Mouse (Mus musculus): ENCODE data around the gene Nmb. TPM values are rescaled to one million over a fixed set of nuclear protein-coding genes. Genes with fewer than 3 reads are reported as not detected.

The Nmb gene
- polyA plus RNA-seq, 1 experiment from 2014 or later = 5.9 TPM

DNA sequence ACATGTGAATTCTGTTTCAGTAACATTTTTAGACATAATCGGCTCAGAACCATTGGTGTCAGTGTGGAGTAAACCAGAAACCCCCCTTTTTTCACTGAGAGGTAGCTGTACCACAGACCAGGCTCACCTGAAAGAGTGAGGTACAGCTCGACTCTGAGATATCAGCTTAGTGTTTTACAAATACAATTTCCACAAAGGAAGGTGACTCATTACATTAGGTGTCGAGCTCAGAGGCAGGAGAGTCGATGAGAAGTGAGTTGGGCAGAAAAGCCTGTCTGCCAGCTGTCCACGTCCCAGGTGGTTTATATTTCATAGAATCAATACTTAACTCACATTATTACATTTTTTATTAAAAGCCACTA is 14.8 kb upstream of the Nmb start:
- Histone ChIP-seq H3K27me3 (ENCODE audit: poor library complexity, severe bottlenecking) (no peaks in the 10 kb centered on the region), H3K27ac (no peak overlapping the region), H3K36me3 (replicated peaks) (peaks cover 97% of the 10 kb centered on the region), H3K4me1 (no peaks in the 10 kb centered on the region), H3K9me3 (no peaks in the 10 kb centered on the region), H3K4me3 (no peak overlapping the region)
- 90% methylated on average over 5 of the region's 5 CpGs for WGBS
- no peak for DNase-seq (ENCODE audit: extremely low spot score, low spot score)

DNA sequence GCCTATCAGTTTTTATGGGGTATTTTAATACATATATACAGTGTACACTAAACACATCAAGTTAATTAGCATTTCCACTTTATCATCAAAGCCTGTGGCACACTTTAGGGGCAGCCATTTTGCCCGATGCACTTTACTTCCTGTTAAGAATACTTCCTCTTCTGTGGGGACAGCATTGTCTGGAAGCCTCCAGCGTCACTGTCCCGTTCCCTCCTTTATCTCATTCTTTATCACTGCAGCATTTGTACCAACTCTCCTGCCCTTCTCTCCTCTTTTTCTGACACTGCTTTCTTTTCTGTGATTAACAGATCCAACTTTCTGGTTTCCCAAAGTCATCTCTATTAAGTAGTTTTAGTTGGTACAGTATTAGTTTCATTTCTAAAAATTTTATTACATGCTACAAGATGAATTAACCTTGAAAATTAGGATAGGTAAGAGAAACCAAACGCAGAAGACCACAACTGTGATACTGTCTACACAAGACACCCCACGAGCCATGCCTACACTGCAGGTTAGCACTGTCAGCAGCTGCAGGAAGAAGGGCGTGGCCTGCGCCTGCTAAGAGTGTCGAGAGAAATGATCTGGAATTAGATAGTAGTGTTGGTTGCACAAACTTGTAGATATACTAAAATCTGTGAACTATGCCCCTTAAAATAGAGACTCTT is 14.2 kb upstream of the Nmb start:
- no peak for DNase-seq (ENCODE audit: extremely low spot score, low spot score)
- no peaks in the 10 kb centered on the region for H3K4me1 ChIP-seq
- no peak overlapping the region for H3K4me3 ChIP-seq
- no peaks in the 10 kb centered on the region for H3K9me3 ChIP-seq
- H3K27me3 ChIP-seq (ENCODE audit: poor library complexity, severe bottlenecking) = no peaks in the 10 kb centered on the region
- H3K36me3 ChIP-seq (replicated peaks) = peaks cover 97% of the 10 kb centered on the region
- WGBS = 88% methylated on average over 8 of the region's 8 CpGs
- H3K27ac ChIP-seq = no peak overlapping the region

DNA sequence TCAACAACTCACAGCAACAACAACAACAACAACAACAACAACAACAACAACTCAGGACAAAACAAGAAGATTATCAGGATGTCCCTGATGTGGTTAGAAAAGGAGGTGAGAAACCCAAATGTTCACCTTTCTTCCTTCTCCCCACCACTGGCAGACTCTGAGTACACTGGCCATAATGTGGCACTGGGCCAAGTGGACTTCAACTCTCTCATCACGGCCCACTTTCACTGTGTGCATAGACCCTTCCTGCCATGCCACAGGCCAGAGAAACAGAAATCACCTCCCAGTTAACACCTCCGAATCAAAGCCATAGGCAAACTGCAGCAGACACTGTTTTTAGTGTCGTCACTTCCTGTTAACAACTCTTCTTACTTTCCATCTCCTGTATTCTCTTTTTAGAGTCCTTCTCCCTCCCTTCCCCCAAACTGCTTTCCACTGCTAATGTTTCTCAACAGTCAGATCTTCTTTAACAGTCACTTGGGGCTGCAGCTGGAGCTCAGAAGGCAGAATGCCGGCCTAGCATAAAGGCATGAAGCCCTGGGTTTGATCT is 13.1 kb upstream of the Nmb start:
- Histone ChIP-seq H3K9me3 (no peaks in the 10 kb centered on the region), H3K4me1 (no peaks in the 10 kb centered on the region), H3K27ac (no peak overlapping the region), H3K4me3 (no peak overlapping the region), H3K36me3 (replicated peaks) (peaks cover 99% of the 10 kb centered on the region), H3K27me3 (ENCODE audit: poor library complexity, severe bottlenecking) (no peaks in the 10 kb centered on the region)
- WGBS = 90% methylated on average over 4 of the region's 4 CpGs
- no peak for DNase-seq (ENCODE audit: extremely low spot score, low spot score)

DNA sequence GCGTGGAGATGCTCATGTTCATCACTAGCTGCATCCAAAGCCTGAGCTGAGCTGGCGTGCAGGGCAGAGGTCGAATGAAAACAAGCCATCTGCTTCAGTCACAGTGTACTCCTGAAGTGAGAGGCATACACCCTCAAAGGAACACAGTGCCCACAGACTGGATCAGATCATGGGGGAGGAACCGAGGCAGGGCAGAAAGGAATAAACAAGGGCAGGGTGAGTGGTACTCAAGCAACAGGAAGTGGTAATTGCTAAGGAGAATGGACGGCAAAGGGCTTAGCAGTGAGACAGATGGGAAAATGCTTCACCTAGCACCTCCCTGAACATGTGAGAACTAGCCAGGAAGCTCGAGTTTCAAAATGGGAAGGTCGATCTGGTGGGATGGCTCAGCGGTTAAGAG is 7.6 kb upstream of the Nmb start:
- Histone ChIP-seq H3K4me1 (no peaks in the 10 kb centered on the region), H3K27me3 (ENCODE audit: poor library complexity, severe bottlenecking) (no peaks in the 10 kb centered on the region), H3K4me3 (no peak overlapping the region), H3K27ac (no peak overlapping the region), H3K36me3 (replicated peaks) (peaks cover 98% of the 10 kb centered on the region), H3K9me3 (no peaks in the 10 kb centered on the region)
- WGBS = 93% methylated on average over 8 of the region's 8 CpGs
- no peak for DNase-seq (ENCODE audit: extremely low spot score, low spot score)

DNA sequence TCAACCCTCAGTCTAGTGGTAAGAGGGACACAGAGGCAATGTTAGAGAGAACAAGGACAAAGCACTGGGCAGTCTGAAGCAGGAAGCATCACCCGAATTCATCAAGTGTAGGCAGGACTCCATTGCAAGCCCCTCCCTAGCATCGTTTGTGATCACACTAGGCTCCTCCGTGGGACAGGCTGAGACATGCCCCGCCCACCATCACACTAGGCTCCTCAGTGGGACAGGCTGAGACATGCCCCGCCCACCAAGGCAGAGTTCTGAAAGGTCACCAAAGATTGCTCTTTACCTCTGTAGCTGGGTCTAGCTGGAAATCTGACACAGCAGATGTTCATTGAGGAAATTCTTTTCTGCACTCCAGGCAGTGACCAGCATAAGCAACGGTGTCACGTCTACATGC is 6.2 kb upstream of the Nmb start:
- DNase-seq (ENCODE audit: extremely low spot score, low spot score) = no peak
- no peaks in the 10 kb centered on the region for H3K9me3 ChIP-seq
- no peaks in the 10 kb centered on the region for H3K27me3 ChIP-seq (ENCODE audit: poor library complexity, severe bottlenecking)
- H3K4me3 ChIP-seq = no peak overlapping the region
- H3K4me1 ChIP-seq = no peaks in the 10 kb centered on the region
- 86% methylated on average over 7 of the region's 7 CpGs for WGBS
- H3K27ac ChIP-seq = no peak overlapping the region
- peaks cover 98% of the 10 kb centered on the region for H3K36me3 ChIP-seq (replicated peaks)

DNA sequence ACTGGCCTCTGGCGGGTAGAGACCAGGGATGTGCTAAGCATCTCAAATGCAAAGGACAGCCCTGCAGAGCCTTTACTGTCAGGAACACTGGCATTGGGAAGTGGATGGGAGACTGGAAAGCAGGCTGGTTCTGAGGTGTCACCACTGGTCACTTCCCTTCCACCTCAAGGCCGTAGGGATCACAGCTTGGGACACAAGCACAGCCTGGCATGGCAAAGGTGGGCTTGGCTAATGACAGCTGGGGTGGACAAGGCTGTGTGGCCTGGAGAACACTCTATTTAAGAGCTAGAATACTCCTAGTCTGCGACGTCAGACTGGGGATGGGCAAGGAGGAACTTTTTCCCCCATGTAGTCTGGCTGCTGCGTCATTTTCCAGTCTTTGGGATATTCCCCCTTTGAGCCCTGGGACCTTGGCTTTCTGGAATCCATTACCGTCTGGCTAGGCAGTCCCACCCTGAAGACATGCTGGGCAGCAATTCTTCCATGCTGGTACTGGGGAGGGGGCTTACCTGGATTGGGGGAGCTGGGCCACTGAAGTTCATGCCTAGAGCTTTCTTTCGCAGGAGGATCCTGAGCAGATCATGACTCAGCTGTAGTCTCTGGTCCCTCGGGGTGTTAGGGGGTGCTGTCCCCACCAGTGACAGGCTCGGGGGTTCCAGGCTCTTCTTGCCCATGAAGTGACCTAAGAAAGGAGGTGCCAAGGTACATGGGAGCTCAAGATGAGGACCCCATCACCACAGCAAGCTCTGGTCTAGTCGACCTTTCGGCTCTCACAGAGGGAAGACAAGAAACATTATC is 1.1 kb downstream of the Nmb start:
- H3K27me3 ChIP-seq (ENCODE audit: poor library complexity, severe bottlenecking) = peaks cover 4% of the 10 kb centered on the region
- DNase-seq (ENCODE audit: extremely low spot score, low spot score) = no peak
- peaks cover 35% of the 10 kb centered on the region for H3K4me1 ChIP-seq
- no peak overlapping the region for H3K27ac ChIP-seq
- H3K9me3 ChIP-seq = no peaks in the 10 kb centered on the region
- WGBS = 89% methylated on average over 11 of the region's 11 CpGs
- peak overlapping the region; percentile 62; the same call in 1 of the 2 replicates for H3K4me3 ChIP-seq
- H3K36me3 ChIP-seq (replicated peaks) = peaks cover 44% of the 10 kb centered on the region

DNA sequence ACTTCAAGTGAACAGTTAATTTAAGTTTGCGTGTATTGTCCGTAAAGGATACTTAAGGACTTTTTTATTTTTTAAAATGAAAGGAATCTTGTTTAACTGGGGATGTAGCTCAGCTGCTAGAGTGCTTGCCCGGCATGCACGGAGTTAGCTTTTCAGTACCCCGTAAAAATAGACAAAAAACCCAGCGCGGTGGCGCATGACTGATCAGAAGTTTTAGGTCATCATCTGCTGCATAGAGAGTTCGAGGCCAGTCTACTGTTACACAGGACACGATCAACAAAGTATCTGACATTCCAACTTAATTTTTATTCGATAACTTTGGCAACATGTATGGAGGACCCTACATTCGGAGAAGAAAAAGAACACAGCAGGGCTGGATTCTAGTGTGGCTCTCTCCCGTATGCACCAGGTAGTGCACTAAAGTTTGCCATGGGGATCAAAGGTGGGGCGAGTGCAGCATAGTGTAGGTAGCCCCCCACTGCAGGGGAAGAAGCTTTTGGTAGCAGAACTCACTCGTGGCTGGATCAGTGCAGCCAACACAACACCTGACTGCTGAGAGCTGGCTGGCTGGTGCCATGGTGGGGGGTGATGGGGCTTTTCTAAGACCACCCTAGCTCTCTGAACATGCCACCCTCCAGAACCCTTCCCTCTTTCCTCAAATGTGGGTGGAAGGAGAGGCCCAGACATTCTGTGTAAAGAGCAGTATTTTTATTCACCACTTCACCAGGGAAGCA is 3.2 kb downstream of the Nmb start:
- H3K27ac ChIP-seq = peak overlapping the region; percentile 92

DNA sequence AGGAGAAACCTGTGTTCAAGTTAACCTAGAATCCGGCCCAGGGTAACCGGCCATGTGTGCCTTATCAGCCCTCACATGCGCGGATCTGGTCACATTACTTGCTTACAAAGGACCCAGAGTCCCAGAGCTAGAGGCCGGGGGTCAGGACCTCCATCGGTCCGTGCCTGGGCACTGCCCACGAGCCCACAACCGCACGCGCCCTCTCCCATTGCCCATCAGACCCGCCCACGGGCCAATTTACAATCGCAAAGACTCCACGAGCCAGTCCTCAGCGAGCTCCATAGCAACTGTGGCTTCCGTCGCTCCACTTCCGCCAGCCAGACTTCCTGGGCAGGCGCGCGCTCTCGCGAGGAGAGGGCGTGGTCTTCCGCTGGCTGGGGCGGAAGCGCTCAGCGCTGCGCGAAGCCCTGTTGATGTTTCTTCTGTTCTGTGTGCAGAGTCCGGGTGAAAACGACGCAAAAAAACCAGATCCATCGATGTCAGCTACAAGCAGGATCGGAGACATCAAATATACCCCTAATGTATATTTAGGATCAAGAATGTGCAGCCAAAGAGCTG is 3.9 kb downstream of the Nmb start, which contains the start of gene Wdr73:
TSS of gene Wdr73 (minus strand) at position 326 of the 558 bp plus-strand sequence.
- DNase-seq (ENCODE audit: extremely low spot score, low spot score) = peak; percentile 93
- H3K4me1 ChIP-seq = peaks cover 35% of the 10 kb centered on the region
- peaks cover 44% of the 10 kb centered on the region for H3K36me3 ChIP-seq (replicated peaks)
- peak within 1 kb of the TSS; percentile 92 for H3K27ac ChIP-seq
- H3K4me3 ChIP-seq = peak within 1 kb of the TSS; percentile 88
- H3K27me3 ChIP-seq (ENCODE audit: poor library complexity, severe bottlenecking) = peaks cover 4% of the 10 kb centered on the region
- WGBS = under 1% methylated on average over 36 of the region's 36 CpGs
- H3K9me3 ChIP-seq = no peaks in the 10 kb centered on the region

More for the DNA sequence above, 3.2 kb downstream of the Nmb start:
- Histone ChIP-seq H3K36me3 (replicated peaks) (peaks cover 44% of the 10 kb centered on the region), H3K4me1 (peaks cover 35% of the 10 kb centered on the region), H3K27me3 (ENCODE audit: poor library complexity, severe bottlenecking) (peaks cover 4% of the 10 kb centered on the region), H3K9me3 (no peaks in the 10 kb centered on the region), H3K4me3 (peak overlapping the region; percentile 88)
- no peak for DNase-seq (ENCODE audit: extremely low spot score, low spot score)
- WGBS = 35% methylated on average over 15 of the region's 15 CpGs

DNA sequence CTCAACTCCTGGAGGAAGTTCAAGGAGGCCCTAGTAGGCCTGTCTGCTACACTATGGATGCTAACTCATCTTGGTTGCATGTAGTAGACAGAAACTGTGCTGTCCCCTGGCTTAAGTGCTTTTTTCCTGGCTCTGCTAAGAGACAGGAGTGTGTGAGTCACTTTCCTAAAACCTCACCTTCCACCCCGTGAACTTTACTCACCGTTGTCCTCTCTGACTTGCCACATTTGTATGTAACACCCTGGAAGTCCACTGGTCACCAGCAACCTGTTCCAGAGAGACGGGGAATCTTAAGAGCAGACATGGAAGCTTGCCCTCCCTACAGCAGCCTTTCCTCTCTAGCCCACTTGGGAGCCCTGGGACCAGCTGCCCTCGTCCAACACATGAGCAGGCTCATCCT is 7.2 kb downstream of the Nmb start:
- no peak overlapping the region for H3K27ac ChIP-seq
- peaks cover 21% of the 10 kb centered on the region for H3K4me1 ChIP-seq
- no peaks in the 10 kb centered on the region for H3K27me3 ChIP-seq (ENCODE audit: poor library complexity, severe bottlenecking)
- peaks cover 68% of the 10 kb centered on the region for H3K36me3 ChIP-seq (replicated peaks)
- DNase-seq (ENCODE audit: extremely low spot score, low spot score) = no peak
- 91% methylated on average over 4 of the region's 4 CpGs for WGBS
- H3K4me3 ChIP-seq = no peak overlapping the region
- no peaks in the 10 kb centered on the region for H3K9me3 ChIP-seq

DNA sequence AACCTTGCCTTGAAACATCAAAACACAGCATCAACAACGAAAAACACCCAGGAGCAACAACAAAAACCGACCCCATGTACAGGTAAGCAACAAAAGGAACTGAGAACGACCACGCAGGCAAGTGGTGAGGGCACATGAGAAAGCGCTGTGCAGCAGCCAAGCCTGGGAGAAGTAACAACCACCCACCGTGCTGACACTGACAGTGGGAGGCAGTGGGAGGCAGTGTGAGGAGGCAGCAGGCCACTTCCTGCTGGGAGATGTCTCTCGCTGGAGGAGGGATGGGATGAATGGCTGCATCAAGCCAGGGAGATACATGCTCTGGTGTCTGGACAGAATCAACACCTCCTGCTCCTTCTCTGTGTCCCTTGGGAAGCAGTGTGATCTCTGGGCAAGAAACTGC is 7.7 kb downstream of the Nmb start:
- DNase-seq (ENCODE audit: extremely low spot score, low spot score) = no peak
- H3K27ac ChIP-seq = no peak overlapping the region
- no peak overlapping the region for H3K4me3 ChIP-seq
- WGBS = 93% methylated on average over 7 of the region's 7 CpGs
- peaks cover 74% of the 10 kb centered on the region for H3K36me3 ChIP-seq (replicated peaks)
- H3K9me3 ChIP-seq = no peaks in the 10 kb centered on the region
- no peaks in the 10 kb centered on the region for H3K27me3 ChIP-seq (ENCODE audit: poor library complexity, severe bottlenecking)
- H3K4me1 ChIP-seq = peaks cover 19% of the 10 kb centered on the region

DNA sequence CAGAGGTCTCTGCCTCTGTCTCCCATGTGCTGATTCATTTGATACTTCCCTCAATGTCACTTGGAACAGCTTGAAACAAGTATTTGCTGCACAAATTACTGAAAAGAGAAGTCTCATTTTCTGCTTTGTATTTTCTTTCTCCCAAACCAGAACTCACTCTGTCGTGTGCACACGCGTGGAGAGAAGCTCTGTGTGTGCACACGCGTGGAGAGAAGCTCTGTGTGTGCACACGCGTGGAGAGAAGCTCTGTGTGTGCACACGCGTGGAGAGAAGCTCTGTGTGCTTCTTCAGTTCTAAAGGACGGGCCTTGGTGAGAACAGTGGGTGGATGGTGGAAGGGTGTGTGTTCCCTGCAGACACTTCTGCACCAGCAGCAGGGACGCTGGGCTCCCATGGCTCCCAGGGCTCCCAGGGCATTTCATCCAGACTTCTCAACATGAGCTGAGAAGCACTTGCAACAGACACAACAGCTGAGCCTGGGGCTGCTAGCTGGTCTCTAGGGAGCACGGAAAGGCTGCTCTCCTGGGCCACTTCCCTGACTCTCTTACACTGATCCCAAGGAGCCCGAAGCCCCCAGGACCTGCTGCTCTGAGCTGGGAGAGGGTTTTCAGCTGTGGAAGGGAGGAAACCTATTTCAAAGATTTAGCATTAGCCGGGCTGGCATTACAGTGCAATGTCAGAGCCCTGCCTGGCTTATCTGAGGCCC is 9.9 kb downstream of the Nmb start:
- Histone ChIP-seq H3K27ac (no peak overlapping the region), H3K27me3 (ENCODE audit: poor library complexity, severe bottlenecking) (no peaks in the 10 kb centered on the region), H3K9me3 (no peaks in the 10 kb centered on the region), H3K36me3 (replicated peaks) (peaks cover 94% of the 10 kb centered on the region), H3K4me3 (no peak overlapping the region), H3K4me1 (peaks cover 5% of the 10 kb centered on the region)
- 95% methylated on average over 14 of the region's 14 CpGs for WGBS
- no peak for DNase-seq (ENCODE audit: extremely low spot score, low spot score)

DNA sequence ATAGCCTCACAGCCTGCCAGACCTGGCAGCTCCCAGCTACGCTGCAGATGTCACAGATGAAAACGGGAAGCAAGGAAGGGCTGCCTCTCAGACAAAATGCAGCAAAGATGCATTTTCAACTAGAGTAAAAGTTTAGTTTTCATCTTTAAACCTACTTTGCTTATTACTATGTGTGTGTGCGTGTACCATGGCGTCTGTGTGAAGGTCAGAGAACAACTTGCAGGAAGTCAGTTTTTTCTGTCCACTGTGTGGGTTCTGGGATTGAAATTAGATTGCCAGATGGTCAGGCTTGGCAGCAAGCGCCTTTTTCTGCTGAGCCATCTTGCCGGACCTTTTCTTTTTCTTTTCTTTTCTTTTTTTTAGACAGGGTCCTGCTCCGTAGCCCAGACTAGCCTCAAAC is 10.7 kb downstream of the Nmb start:
- H3K9me3 ChIP-seq = no peaks in the 10 kb centered on the region
- H3K27ac ChIP-seq = no peak overlapping the region
- WGBS = 90% methylated on average over 7 of the region's 7 CpGs
- H3K27me3 ChIP-seq (ENCODE audit: poor library complexity, severe bottlenecking) = no peaks in the 10 kb centered on the region
- peaks cover 8% of the 10 kb centered on the region for H3K4me1 ChIP-seq
- H3K36me3 ChIP-seq (replicated peaks) = peaks cover 97% of the 10 kb centered on the region
- no peak for DNase-seq (ENCODE audit: extremely low spot score, low spot score)
- no peak overlapping the region for H3K4me3 ChIP-seq

Data from forebrain, embryonic 10.5 days (tissue).